Mouse (Mus musculus) hindlimb bud, embryonic 11.5 days (tissue): ENCODE measurements around the gene Rnf26.

Source experiments
- DNase-seq: peaks from one replicate; pipeline ENCODE4 v3.0.0-alpha.2; 2012; ENCODE audit warnings: low read depth, low spot score; ENCODE audit errors: extremely low spot score

Gene Rnf26

DNA sequence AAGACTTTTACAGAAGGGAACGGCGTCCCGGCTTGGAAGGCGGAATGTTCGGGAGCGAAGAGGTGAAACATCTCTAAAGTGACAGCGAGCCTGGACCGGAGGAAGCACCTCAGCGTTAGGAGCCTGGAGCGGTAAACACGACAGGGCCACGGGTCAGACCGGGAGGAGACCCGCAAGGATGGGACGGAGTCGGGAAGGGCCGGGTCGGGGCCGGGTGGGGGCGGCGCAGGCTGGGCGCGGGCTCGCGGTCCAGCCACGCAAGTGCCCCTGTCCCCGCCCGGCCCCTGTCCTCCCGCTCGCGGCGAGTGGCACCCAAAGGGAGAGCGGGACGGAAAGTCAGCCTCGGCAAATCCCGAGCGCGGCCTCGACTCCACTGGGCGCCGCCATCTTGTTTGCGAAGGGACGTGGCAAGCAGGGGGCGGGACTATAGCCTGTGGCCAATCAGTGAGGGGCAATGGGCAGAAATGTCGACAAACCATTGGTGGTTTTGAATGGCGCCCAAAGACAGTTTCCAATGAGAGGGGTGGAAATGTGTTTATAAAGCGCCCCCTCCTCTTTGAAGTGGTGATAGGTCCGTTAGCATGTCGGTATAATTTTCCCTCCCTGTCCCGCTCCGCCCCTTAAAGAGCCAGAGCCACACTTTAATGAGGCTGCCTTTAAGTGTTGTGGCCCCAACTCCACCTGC is at the start of gene Rnf26, which contains the start of gene Gm49380:
Rnf26 (minus strand) TSS at position 413 of the 685 bp plus-strand sequence.
Gm49380 (minus strand) TSS at position 396 of the 685 bp plus-strand sequence.
- DNase-seq: peak; percentile 94

DNA sequence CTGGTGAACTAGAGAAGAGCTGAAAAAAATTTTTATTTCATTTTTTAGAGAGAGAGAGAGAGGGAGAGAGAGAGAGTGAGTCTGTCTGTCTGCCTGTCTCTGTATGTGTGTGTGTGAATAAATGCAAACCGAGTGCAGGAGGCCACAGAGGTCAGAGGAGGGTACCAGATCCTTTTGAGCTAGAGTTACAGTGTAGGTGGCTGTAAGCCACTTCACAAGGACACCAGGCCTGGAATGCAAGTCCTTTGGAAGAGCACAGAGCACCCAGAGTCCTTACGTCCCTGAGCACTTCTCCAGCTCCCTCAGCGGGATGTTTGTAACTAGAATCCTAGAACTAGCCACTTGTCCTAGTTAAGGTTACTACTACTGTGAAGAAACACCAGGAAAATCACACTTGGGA is 46.6 kb upstream of the Rnf26 start:
- DNase-seq: no peak

GRCm38 (mm10) chr9:44147290-44147689 is 34.0 kb upstream of the Rnf26 start:
- DNase-seq: no peak

- no peak for DNase-seq
Measured at GRCm38 (mm10) chr9:44144718-44145060, 31.4 kb upstream of the Rnf26 start.

DNA sequence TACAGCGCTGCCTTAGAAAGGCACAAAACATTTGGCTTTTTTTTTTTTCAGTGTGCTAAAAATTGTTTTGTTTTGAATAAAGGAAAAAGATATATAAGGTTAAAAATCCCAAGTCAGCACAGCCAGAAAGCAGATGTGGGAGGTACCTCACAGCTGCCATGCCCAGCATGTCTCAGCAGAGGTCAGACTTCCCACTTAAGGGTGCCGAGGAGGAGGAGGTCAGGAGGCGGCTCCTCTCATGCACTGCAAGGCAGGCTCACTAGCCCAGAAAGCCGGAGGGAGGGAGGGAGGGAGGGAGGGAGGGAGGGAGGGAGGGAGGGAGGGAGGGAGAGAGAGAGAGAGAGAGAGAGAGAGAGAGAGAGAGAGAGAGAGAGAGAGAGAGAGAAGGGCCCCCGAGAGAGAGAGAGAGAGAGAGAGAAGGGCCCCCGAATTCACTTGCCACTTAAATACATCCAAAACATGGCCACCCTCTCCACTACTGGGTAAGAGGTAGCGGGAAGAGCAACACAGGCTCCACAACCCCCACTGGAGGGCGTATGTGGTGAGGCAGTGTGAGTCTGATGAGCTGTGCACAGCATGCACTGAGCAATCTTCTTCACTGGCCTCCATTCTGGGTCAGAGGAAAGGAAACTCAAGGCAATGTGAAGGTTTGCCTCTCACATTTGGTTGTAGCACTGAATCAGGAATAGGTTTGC is 30.9 kb upstream of the Rnf26 start:
- DNase-seq: no peak

GRCm38 (mm10) chr9:44143421-44143820 is 30.1 kb upstream of the Rnf26 start:
- DNase-seq: no peak

GRCm38 (mm10) chr9:44141951-44142350 is 28.6 kb upstream of the Rnf26 start:
- no peak for DNase-seq

DNA sequence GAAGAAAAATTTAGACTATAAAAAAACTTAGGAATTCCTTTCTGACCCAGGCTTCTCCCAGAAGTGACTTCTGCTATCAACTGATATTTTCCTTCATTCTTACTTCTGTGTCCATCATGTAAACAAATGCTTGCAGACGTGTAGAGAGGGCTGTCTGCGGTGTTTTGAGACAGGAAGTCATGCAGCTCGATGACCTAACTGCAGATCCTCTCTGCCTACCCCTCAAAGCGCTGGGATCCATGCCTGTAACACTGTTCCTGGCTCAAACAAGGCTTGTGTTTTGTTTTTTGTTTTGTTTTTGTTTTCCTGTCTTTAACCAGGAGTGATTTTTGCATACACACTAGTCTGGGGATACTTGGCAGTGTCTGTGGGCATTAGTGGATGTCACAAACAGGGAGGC is 24.5 kb upstream of the Rnf26 start:
- no peak for DNase-seq

GRCm38 (mm10) chr9:44135731-44136411 is 22.6 kb upstream of the Rnf26 start:
- DNase-seq: no peak

- DNase-seq: no peak
Measured at GRCm38 (mm10) chr9:44134851-44135730, 21.8 kb upstream of the Rnf26 start.

DNA sequence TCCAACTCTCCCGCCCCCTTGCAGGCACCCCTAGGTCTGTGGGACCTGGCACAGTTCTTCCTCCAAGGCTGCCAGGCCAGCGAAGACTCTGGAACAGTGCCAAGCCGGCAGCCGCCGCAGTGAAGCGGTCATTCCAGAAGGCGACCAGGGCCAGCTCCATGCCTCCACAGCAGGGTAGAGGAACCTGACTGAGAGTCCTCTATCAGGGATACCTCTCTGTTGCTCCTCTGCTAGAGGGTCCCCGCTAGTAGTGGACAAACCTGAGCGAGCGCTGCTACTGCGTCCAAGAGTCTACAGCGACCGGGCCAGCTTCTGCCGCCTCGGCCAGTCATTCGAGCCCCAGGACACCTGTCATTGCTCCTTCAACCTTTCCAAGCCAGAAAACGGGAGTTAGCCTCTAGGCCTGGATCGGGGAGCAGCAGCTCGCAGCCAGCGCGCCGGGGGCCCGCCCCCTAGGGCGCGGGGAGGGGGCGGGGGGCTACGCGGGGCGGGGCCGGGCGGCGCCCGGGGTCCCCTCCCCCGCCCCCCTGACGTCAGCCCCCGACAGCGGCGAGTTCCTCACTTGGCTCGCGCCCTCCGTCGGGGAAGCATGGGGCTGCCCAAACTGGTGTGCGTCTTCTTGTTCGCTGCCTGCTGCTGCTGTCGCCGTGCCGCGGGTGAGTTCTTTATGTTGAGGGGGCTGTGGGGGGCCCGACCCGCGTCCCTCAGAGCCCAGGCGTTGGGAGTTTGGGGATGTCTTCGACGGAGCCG is 21.0 kb upstream of the Rnf26 start, which contains the start of gene Mcam:
Mcam (plus strand) TSS at position 369 of the 750 bp plus-strand sequence.
- DNase-seq: no peak

- DNase-seq: no peak
Measured at GRCm38 (mm10) chr9:44133287-44133686, 20.0 kb upstream of the Rnf26 start.

- DNase-seq: no peak
Measured at GRCm38 (mm10) chr9:44132200-44132599, 18.9 kb upstream of the Rnf26 start.

GRCm38 (mm10) chr9:44131276-44131590 is 17.9 kb upstream of the Rnf26 start:
- no peak for DNase-seq

- DNase-seq: no peak
Measured at GRCm38 (mm10) chr9:44130581-44131275, 17.4 kb upstream of the Rnf26 start.

DNA sequence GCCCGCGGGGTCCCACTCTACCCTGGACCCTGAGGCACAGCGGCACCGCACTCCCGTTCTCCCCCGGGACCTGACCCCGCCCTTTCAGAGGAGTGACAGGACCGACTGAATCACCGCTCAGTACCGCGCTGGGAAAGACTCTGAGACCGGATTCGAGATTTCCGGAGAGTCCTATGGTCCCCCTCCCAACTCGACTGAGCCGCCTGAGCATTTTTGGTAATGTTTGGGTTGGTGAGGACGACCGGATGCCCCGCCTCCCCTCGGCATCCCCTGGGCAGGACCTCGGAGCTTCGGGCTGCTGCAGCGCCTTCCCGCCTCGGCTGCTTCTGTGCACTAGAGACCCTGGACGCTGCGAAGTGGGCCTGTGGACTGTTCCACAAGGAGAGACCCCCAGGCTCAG is 16.7 kb upstream of the Rnf26 start:
- no peak for DNase-seq

DNA sequence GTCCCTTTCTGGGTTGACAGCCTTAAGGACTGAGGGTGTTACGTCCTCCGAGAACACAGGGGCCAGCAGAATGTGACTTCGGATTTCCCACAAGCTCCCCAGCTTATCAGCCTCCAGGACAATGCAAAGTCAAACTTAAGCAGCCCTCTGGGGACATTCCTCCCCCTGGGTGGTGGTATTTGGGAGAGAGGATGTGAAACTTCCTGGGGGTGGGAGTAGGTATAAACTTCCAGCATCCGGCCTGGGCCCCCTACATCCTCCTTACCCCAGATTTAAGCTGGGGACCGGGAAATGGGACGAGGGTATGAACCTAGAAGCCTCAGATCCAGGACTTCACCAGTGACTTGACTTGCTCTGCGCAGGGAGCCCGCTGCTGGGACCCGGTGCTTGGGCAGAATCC is 16.3 kb upstream of the Rnf26 start:
- no peak for DNase-seq

DNA sequence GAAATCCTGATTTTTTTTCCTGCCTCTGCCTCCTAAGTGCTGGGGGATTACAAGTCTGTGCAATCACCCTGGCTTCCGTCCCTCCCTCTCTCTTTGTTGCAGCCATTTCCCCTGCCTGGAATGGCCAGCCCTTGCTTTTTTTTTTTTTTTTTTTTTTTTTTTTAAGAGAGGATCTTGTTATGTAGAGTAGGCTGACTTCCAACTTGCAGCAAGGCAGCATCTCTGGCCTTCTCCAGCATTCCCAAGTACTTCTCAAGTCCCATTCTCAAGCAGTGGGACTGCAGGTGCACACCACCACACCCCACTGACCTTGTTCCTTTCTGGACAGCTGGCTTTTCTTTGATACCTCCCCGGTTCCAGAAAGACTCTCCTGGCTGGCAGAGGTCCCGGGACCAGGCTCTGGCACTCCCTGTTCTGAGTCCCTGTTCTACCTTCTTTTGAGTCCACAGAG is 14.1 kb upstream of the Rnf26 start:
- no peak for DNase-seq

GRCm38 (mm10) chr9:44126746-44127145 is 13.4 kb upstream of the Rnf26 start:
- no peak for DNase-seq
